Mouse (Mus musculus): ENCODE measurements around the gene Aph1c.

GRCm38 (mm10) chr9:66873531-66873930, 39.0 kb upstream of the Aph1c start:
- TF ChIP-seq CTCF (IDR thresholded peaks at IDR 0.05; ENCODE audit: control insufficient read depth, insufficient read depth, low read length): no peak
- no peak for TF ChIP-seq POLR2A (IDR thresholded peaks at IDR 0.05; ENCODE audit: borderline replicate concordance, control insufficient read depth, low read depth, low read length)

Data from bone marrow, adult 2 months (tissue).